Mouse (Mus musculus): Measurements from ENCODE around the gene Dlg2.
"Not testable (repeated sequence)": the region's sequence is repeated elsewhere in the genome, so short reads cannot be mapped to it uniquely, and the experiment has no call there.

Dlg2 gene

DNA sequence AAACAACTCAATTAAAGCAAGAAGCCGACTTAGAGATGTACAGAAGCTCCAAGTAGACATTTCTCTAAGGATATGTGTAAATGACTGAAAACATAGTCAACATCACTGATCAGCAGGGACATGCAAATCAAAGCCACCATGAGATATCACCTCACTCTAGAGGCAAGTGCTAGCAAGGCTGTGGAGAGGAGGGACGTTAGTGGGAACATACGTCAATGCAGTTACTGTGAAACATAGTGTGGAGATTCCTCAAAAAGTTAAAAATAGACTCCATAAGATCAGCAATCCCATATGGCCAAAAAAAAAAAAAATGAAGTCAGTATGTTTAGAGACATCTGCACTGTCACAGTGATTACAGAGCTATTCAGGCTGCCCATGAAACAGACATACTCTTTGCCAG, 349.2 kb downstream of the Dlg2 start:
- no peak for DNase-seq (ENCODE audit: low spot score in 2 of 2)

GRCm38 (mm10) chr7:90841276-90841675, 364.8 kb downstream of the Dlg2 start:
- no peak for DNase-seq (ENCODE audit: low spot score in 2 of 2)

- no peak for DNase-seq (ENCODE audit: low spot score in 2 of 2)
These were observed 367.1 kb downstream of the Dlg2 start for GRCm38 (mm10) chr7:90843345-90844293.

- not testable (repeated sequence) for DNase-seq (ENCODE audit: low spot score in 2 of 2)
These were observed 400.3 kb downstream of the Dlg2 start for GRCm38 (mm10) chr7:90876796-90877195.

- no peak for DNase-seq (ENCODE audit: low spot score in 2 of 2)
These were observed 406.3 kb downstream of the Dlg2 start for GRCm38 (mm10) chr7:90882740-90883139.

DNA sequence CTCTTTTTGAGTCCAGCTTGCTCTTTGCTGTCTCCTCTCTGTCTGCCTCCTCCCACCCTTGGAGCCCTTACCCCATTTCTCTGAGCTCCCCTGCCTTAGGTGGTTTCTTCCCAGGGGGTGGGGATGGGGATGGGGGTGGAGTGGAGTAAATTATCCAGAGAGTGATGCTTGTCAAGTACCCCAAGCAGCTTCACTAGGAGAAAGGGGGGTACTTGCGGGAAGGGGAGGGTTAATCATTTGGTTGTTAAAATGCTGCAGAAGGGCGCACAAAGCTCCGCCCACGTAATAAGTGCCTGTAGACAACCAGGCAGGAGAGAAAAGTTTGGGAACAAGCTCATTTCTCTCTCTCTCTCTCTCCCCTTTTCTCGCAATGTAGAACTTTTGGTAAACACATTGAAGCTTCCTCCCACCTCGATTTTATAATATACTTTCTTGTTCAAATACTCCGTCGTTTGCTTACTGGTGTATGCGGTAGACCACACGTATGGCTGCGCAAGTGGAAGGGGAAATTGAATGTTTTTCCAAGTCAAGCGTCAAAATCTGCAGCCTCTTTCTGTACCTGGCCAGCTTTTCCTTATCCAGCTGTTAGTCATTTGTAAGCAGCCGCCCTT, 410.0 kb downstream of the Dlg2 start:
- no peak for DNase-seq (ENCODE audit: low spot score in 2 of 2)

GRCm38 (mm10) chr7:90887007-90887720, 410.7 kb downstream of the Dlg2 start:
- DNase-seq (ENCODE audit: low spot score in 2 of 2), result no peak

DNA sequence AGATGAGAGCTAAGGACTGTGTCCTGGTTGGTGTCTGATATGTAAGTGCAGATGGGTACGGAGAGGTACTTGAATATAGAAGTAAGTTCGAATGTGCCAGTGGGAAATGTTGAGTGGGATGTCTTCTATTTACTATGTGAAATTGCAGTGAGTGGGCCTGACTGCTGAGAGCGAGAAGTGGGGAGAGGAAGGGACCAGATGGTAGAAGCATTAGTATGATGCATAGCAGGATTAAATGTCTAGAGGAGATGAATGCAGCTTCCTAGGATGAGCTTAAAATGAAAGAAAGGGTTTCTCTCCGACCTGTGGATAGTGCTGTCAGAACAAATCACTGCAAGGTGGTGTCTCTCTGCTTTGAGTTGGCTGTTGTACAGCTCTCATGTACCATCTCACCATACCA, 451.0 kb downstream of the Dlg2 start:
- DNase-seq (ENCODE audit: low spot score in 2 of 2), result no peak

GRCm38 (mm10) chr7:90940726-90941125, 464.3 kb downstream of the Dlg2 start:
- no peak for DNase-seq (ENCODE audit: low spot score in 2 of 2)

DNA sequence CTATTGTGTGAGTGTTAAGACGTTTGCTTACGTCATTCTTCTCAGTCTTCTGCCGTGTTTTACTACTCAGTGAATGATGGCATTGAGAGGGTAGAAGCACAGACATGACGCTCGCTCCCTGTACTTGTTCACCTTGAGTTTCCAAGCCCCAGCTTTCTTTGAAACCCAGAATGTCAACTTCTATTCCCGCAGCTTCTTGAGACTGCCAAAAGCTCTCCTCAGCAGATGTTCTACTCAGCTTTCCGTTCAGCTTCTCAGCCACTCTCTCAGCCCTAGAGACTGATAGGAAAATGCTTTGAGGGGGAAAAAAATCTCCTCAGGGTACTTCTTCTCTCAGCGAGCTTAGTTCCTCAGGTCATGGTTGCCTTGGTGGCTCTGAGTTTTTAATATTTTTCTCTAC, 470.6 kb downstream of the Dlg2 start:
- DNase-seq (ENCODE audit: low spot score in 2 of 2), result no peak

DNA sequence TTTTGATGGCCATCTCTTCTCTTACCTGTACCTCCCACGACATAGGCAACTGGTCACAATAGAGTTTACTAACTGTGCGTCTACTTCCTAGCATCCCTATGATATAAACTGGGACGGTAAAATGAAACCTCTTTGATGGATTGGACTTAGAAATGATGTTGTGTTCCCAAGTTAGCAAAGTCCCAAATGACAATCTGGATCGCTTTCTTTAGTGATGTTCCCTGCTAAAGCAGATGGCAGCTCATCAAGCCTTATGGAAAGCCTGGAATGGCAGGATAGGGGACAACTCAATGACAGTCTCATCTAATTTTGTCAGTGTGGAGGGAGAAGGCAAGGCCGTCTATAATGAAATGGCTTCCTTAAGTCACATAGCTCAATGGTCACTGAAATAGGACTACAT, 472.7 kb downstream of the Dlg2 start:
- no peak for DNase-seq (ENCODE audit: low spot score in 2 of 2)

DNA sequence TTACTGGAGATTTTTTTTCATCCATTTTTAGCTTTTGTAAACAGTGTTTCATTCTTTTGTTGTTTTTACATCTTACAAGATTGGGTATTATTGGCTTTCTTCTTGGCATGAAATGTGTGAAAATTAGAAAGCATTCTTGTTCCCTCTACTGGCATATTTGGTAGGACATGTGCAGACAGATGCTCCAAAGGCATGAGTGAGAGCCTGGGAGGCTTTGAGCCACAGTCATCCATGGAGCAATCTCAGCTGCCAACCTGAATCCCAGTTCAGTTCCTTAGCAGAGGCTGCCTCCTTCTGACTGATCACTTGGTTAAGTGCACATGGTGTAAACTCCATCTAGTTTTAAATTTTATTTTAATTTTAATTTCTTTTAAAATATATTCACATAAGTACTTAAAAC, 500.8 kb downstream of the Dlg2 start:
- DNase-seq (ENCODE audit: low spot score in 2 of 2), result no peak

GRCm38 (mm10) chr7:90982069-90982468, 505.6 kb downstream of the Dlg2 start:
- DNase-seq (ENCODE audit: low spot score in 2 of 2), result no peak

DNA sequence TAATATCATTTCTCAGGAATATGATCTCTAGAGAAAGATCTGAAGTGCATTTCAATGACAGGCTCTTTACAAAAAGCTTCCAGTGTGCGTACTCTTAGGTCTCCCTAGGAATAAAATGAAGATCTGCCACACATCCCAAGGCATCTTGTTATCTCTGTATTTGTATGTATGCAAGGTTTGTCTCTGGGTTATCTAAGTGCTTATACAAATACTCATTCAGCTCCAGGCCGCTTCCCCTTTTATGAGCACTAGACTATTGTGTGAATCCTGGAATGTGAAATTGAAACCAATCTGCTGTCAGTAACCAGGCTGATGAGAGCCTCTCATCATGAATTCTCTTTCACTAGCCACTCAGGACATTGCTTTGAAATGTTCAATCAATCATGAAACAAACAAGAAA, 534.2 kb downstream of the Dlg2 start:
- no peak for DNase-seq (ENCODE audit: low spot score in 2 of 2)

DNA sequence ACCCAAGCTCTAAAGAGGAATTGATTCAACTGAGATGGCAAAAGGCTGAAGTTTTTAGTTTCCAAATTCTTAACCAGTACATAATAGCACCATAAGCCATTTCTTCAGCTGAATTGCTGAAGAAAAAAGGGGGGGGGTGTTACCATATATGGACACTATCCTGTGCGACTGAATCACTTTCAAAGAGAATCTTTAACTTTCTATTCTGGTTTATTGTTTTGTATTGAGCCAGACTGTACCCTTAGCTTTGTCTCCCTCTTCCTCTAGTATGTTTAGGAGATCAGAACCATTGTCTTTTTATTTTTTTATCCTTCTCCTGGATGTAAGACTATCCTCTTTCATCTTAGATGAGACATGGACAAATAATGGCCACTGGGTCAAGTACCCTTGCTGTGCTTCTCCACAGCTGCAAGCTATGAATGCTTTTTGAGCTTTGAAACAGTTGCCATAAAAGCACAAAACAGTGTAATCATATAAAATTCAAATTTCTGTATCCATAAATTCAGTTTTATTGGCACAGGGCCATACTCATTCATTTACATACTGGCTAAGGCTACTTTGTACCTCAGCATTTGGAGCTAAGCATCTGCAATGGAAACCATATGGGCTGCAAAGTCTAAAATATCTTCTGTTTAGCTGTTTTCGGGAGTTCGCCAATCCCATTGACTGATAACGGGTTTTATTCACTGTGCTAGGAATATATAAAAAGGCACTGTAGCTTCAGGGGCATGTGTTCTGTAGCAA, 568.7 kb downstream of the Dlg2 start:
- no peak for DNase-seq (ENCODE audit: low spot score in 2 of 2)

DNA sequence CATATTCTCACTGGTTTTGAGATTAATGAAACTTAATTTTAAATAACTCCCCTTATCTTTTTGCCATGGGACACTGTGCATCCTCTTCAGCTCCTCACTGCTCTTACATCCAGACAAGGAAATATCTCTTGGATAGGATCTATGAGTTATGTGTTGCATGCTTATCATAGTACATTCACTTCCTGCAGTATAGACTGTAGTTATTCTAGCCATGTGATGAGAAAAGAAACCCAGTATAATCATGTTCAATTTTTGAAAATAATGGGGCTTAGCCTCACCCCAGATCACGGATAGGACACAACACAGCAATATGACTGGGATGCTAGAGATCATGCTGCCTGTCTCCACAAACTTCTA, 569.2 kb downstream of the Dlg2 start:
- no peak for DNase-seq (ENCODE audit: low spot score in 2 of 2)

- no peak for DNase-seq (ENCODE audit: low spot score in 2 of 2)
These were observed 587.0 kb downstream of the Dlg2 start for GRCm38 (mm10) chr7:91063297-91064040.

- DNase-seq (ENCODE audit: low spot score in 2 of 2), result no peak
These were observed 595.6 kb downstream of the Dlg2 start for GRCm38 (mm10) chr7:91071751-91072707.

DNA sequence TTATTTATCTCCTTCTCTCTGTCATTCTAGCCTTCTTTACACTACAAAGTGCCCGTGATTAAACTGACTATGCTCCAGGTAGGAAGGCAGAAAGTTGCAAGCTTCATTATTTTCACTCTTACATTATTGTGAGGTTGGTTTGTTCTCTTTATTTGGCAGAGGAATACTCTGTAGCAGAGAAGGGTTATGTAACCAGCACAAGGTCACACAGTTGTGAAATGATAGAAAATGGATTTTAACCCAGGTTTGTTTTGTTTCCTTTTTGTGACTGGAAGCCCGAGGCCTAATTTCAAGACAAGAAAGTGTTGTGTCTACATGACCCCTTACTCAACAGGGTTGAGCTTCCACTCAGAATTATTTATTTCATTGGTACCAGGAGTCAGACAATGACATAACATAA, 609.6 kb downstream of the Dlg2 start:
- DNase-seq (ENCODE audit: low spot score in 2 of 2), result no peak
